Mouse (Mus musculus): Measurements from ENCODE around the gene Slc35e3.

Slc35e3 gene
- long read RNA-seq, experiment 1, partial matches to known transcripts = 1 of 3 reads
- long read RNA-seq, experiment 1, other reads (novel, unspliced or antisense) = 1 of 3 reads
- long read RNA-seq, experiment 2, partial matches to known transcripts = 0 of 3 reads
- long read RNA-seq, experiment 2, other reads (novel, unspliced or antisense) = 1 of 3 reads

DNA sequence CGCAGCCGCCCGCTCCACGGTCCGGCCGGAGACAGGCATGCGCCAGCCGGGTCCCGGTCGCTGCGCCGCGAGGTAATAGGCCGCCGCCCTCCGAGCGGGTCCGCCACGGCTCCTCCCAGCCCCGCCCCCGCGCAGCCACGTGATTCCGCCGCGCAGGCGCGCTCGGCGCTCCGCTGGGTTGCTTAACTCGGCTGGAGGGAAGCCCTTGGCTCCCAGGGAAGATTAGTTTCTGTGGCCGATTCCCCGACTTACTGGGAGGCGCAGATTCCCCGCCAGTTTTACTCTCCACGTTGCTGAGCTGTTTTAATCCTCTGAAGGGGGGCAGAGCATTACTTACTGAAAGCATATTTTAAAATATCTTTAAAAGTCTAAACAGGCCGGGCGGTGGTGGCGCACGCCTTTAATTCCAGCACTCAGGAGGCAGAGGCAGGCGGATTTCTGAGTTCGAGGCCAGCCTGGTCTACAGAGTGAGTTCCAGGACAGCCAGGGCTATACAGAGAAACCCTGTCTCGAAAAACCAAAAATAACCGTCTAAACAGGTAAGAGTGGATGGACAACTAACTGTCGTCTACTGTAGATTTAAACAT, at the start of gene Slc35e3:
Gene Slc35e3 (minus strand): TSS at position 69 of the 587 bp plus-strand sequence.
- intact Hi-C loops (cut with DNase I) = loop anchor here (2.0 kb wide), 1 partner anchor 46 kb away; the partner anchor contains the start of gene Nup107

GRCm38 (mm10) chr10:117795206-117795605, 49.0 kb upstream of the Slc35e3 start:
- intact Hi-C loops (cut with DNase I) = loop anchor here (5.0 kb wide), 1 partner anchor 47 kb away; no protein-coding TSS in a partner anchor

DNA sequence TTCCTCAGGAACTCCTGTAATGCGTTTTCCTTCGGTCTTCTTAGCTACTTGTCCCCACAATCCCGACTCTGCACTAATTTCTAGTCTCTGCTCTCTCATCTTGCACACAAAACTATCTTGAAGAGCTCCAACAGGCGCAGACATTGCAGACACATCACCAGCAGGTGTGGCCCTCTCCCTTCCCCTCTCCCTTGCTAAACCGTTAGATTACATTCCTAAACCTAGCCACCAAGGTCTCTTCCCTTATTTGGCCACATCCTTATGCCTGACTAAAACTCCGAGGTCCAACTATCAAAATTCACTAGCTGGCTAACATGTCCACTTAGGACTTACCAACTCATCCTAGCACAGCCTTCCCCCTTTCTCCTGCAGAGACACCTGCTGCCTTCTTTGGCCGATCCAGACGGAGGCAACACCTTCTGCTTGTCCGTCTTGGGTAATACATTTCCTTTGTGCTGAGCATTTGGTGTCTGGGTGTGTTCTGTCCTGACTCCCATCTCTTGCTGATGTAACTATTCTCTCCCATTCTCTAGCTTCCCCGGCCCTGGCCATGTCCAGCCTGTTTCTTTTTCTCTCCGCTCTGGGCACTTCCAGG, 47.4 kb upstream of the Slc35e3 start:
- intact Hi-C loops (cut with DNase I) = loop anchor here (2.0 to 5.0 kb wide), 2 partner anchors 47 to 314 kb away; partner anchors contain the start of gene Slc35e3

- intact Hi-C loops (cut with DNase I) = loop anchor here (2.0 to 5.0 kb wide), 2 partner anchors 46 to 315 kb away; partner anchors contain the start of gene Slc35e3
Observed at GRCm38 (mm10) chr10:117792141-117793091, 46.3 kb upstream of the Slc35e3 start, which contains the start of gene Nup107. TSS of gene Nup107 (minus strand) at chr10:117792705.

DNA sequence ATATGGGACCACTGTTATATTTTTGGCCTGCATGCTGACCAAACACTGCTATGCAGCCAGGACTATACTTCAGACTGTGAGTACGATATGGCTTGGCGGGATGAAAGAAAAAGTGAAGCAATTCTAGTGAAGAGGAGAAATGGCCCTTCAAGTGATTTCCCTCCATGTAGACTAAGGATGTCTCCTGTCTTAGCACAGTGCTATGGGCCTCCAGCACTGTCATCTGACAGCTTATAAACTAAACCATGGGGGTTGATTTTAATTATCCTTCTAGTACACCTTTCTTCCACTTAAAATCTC, 45.0 kb upstream of the Slc35e3 start:
- intact Hi-C loops (cut with DNase I) = loop anchor here (5.0 kb wide), 1 partner anchor 316 kb away; no protein-coding TSS in a partner anchor

DNA sequence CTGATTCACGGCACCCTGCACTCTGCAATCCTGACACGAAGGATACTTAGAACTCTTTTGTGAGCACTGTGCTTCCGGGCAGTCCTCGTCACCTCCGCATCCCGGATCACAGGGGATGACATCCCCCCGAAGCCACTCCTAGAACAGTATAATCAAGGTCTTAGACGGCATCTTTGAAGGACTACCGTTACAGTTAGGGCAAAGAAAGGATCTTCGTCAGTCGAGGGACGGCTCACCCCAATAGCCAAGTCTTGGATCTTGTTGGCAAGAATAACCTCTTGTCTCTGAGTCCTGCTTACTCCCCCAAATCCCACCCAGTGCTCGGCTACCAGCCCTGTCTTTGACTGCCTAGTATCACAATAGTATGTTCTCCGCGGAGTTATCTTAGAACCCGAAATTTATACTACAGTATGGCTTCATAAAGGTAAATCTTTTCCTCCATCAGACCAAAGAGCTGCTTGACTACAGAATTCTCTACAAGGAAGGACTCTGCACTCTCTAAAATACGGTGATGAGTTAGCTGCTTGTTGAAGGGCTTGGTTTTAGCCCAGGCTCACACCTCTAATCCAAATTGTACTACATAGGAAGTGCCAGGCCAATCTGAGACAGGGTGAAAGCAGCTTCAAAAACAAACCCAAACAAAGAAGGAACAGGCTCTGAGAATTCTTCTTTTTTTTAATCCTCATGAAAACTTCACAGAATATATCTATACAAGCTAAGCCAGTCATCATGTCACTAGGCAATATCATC, 44.4 kb upstream of the Slc35e3 start:
- intact Hi-C loops (cut with DNase I) = loop anchor here (5.0 kb wide), 1 partner anchor 317 kb away; no protein-coding TSS in a partner anchor

GRCm38 (mm10) chr10:117790011-117790410, 43.8 kb upstream of the Slc35e3 start:
- intact Hi-C loops (cut with DNase I) = loop anchor here (5.0 kb wide), 1 partner anchor 317 kb away; no protein-coding TSS in a partner anchor

DNA sequence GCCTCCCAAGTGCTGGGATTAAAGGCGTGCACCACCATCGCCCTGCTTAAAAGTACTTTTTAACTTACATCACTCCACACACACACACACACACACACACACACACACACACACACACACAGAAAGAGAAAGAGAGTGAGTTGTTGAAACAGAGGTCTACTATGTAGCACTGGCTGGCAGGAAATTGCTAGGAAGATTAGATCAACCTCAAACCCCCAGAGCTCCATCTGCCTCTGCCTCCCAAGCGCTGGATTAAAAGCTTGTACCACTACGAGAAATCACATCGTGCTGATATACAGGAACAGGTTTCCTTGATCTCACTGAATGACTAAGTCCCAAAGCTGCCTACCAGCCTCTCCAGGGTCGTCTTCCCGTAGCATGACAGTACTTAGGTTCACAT, 38.5 kb upstream of the Slc35e3 start:
- intact Hi-C loops (cut with DNase I) = no loop called here

- intact Hi-C loops (cut with DNase I) = no loop called here
Observed at GRCm38 (mm10) chr10:117783786-117784420, 37.7 kb upstream of the Slc35e3 start.

GRCm38 (mm10) chr10:117782491-117783260, 36.5 kb upstream of the Slc35e3 start:
- intact Hi-C loops (cut with DNase I) = no loop called here

GRCm38 (mm10) chr10:117782056-117782455, 35.9 kb upstream of the Slc35e3 start:
- intact Hi-C loops (cut with DNase I) = no loop called here

DNA sequence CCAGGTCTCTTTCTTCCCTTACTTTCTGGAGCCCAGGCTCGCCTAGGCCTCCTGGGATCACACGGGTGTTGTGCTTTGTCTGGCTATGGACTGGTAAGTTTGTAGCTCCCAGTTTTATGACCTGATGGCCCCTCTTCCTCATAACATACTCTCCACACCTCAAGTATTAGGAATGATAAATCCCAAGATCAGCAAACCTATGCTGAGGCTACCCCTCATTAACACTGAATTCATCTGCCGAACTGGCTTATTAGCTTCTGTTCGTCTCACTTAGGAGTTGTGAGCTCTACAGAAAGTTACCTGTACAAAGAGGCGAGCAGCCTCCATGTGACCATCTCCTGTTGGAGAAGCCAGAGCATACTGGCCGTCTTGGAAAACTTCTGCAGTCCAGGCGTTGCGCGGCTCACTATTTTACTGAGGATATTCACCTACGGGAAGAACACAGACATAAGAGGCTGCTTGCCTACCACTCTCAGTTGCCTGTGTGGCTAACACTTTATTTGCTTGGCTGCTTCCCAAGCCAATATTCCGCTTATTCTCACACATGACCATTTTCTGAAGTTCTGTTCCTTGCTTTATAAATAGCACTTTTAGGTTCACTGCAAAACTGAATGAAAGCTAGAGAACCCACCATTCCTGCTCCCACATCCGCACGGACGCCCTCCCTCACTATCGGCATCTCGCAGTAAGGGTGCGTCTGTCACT, 35.0 kb upstream of the Slc35e3 start:
- intact Hi-C loops (cut with DNase I) = no loop called here

- intact Hi-C loops (cut with DNase I) = no loop called here
Observed at GRCm38 (mm10) chr10:117780306-117780911, 34.2 kb upstream of the Slc35e3 start.

DNA sequence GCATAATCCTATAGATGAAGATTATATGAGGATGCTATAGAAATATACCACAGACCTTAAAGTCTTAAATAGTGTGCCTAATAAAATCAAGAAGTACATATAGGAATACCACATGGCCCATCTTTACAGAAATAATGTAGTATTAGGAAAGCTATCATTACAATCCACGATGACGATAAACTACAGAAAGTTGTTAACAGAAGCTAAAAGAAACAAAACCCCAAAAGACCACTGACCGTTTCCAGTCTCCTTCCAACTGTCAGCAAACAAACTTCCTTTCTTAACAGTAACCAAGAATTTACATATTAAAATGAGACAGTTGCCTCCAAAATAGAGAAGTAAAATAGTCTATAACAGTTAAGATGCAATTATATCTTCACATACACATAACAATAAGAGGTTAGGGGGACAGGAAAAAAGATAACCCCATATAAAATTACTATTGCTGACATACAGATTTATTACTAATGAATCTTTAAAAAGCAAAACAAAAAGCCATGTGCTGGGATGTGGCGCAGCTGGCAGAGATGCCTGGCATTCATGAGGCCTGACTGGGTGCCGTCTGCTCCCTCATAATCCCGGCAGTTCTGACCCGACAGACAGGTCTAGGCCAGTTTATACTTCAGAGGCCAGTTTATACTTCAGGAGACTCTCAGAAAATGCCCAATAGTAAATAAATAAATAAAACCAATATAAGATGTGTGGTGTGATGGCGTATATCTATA, 33.6 kb upstream of the Slc35e3 start:
- intact Hi-C loops (cut with DNase I) = no loop called here

- intact Hi-C loops (cut with DNase I) = no loop called here
Observed at GRCm38 (mm10) chr10:117778951-117779350, 32.8 kb upstream of the Slc35e3 start.

DNA sequence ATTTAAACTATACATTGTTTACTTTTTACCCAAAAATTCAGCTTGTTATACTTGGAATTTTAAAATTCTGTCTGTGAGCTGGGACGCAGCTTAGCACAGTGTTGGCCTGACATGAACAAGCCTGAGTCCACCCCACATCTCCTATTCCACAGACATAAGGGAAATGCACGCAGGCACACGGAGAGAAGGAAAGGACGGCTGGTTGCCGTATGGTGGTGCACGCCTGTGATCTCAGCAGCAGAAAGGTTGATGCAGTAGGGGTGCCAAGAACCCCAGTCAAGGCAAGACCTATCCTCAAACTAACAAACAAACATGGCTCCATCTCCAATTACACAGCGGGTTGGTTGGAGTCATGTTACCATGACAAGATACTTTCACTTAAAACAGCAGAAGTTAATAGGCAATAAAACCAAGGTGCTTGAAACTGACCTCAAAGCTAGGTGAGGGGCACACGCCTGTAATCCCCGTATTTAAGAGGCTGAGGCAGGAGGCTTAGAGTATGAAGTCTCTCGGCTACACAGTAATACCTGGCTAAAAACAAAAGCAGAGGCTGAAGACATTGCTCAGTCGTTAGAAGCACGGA, 32.3 kb upstream of the Slc35e3 start:
- intact Hi-C loops (cut with DNase I) = no loop called here
